Mouse (Mus musculus): Measurements from ENCODE around the gene Fam234b.

GRCm38 (mm10) chr6:135251849-135252727 lies 54.3 kb downstream of the Fam234b start:
- no peak for TF ChIP-seq CTCF (IDR thresholded peaks at IDR 0.05; ENCODE audit: low read depth, low read length)
- no peak for TF ChIP-seq TAL1 (conservative IDR thresholded peaks at IDR 0.05; ENCODE audit: low read depth, low read length)
- no peak for TF ChIP-seq GATA1 (IDR thresholded peaks at IDR 0.05; ENCODE audit: borderline replicate concordance, low read length)
- no peak for TF ChIP-seq POLR2AphosphoS5 (IDR thresholded peaks at IDR 0.05; ENCODE audit: insufficient replicate concordance, low read depth, low read length)

All from G1E (cell line).